Mouse (Mus musculus) activated CD4-positive, CD25-positive, alpha-beta regulatory T cell, adult 9 weeks (primary cell): ENCODE results near the gene Il23r. TPM values are rescaled to one million over a fixed set of nuclear protein-coding genes. Genes with fewer than 3 reads are reported as not detected.

Experiments used
- polyA plus RNA-seq: library from polyadenylated mRNA; unstranded; fragments of 100-300 nt; shearing (Covaris generic); gene quantifications from one replicate; pipeline ENCODE4 v1.2.1, GENCODE M21; 2017

The Il23r gene
- 0.40 TPM for polyA plus RNA-seq

GRCm38 (mm10) chr6:67491755-67492154 lies at the start of gene Il23r:
Gene Il23r, minus strand, starts transcription at chr6:67491855.

DNA sequence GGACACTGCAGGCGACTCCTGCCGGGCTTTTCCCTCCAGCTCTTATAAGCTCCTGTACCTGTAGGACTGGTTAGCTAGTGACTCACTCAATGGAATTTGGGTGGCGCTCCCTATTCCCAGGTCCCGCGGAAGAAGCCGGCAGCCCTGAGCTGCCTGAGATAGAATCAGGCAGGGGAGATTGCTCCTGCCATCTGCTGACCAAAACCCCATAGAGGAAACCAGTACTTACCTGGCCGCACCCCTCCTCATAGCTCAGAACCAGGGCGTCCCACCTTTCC lies 44.1 kb upstream of the Il23r start, which contains the start of gene Tacstd2:
Gene Tacstd2, minus strand, starts transcription at position 20 of the 278 bp plus-strand sequence.

DNA sequence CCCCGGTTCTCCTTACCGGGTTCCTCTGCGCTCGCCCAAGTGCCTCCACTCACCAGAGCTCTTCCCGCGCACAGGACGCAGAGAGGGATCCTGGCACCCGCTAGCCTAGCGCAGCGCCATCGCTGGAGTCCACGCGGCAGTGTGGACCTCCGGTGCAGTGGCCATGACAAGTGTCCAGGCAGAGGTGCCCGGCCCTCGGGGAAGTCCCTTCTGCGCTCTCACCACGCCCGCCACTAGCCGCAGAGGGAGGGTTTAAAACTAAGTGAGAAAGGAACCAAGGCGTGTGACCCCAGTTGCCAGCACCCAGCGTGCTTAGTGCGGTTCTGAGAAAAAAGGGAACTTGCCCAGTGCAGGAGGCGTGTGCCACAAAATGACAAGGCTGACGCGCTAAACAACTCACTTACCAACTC lies 115.7 kb downstream of the Il23r start, which contains the start of gene Il12rb2:
Gene Il12rb2, minus strand, starts transcription at position 207 of the 410 bp plus-strand sequence.

Other genes with a start within 250 kb of the Il23r start
- 2.3 TPM for gene Il12rb2, start 115.7 kb downstream of the Il23r start, polyA plus RNA-seq
- not detected for gene Tacstd2, start 43.9 kb upstream of the Il23r start, polyA plus RNA-seq